Mouse (Mus musculus) neural tube, embryonic 14.5 days (tissue): ENCODE measurements around the gene Magi2. TPM values are rescaled to one million over a fixed set of nuclear protein-coding genes. Genes with fewer than 3 reads are reported as not detected.

Experiments used
- ATAC-seq: fragments of 200-750 bp; cut with Nextera tagmentation; 2 replicates; pipeline ENCODE4 v1.8.0; 2017; ENCODE audit warnings: low read depth, mild to moderate bottlenecking, moderate TSS enrichment, moderate library complexity
- H3K27ac ChIP-seq: fragments of 300-500 bp; sonication (generic); 2 replicates; pipeline ENCODE4 v1.5.1; 2014; ENCODE audit warnings: low read depth, mild to moderate bottlenecking, control low read depth, low read length, moderate library complexity, mixed read lengths
- H3K27me3 ChIP-seq: fragments of 300-500 bp; sonication (generic); 2 replicates; pipeline ENCODE4 v1.6.1; 2014; ENCODE audit warnings: low read length; ENCODE audit not compliant: control insufficient read depth, insufficient read depth
- H3K36me3 ChIP-seq: fragments of 300-500 bp; sonication (generic); 2 replicates; pipeline ENCODE4 v1.6.1; 2014; ENCODE audit warnings: low read length, mixed read lengths; ENCODE audit not compliant: control insufficient read depth, insufficient read depth
- H3K4me1 ChIP-seq: fragments of 300-500 bp; sonication (generic); 2 replicates; pipeline ENCODE4 v1.6.1; 2014; ENCODE audit warnings: low read length; ENCODE audit not compliant: control insufficient read depth, insufficient read depth
- H3K4me2 ChIP-seq: fragments of 300-500 bp; sonication (generic); 2 replicates; pipeline ENCODE4 v1.6.1; 2014; ENCODE audit warnings: mild to moderate bottlenecking, low read depth, low read length, control low read depth
- H3K4me3 ChIP-seq: fragments of 300-500 bp; sonication (generic); 2 replicates; pipeline ENCODE4 v1.5.1; 2014; ENCODE audit warnings: low read depth, low read length, control low read depth, mixed read lengths
- H3K9ac ChIP-seq: fragments of 300-500 bp; sonication (generic); replicated peaks from 2 replicates; pipeline ENCODE4 v1.6.1; 2014; ENCODE audit warnings: low read depth, mild to moderate bottlenecking, control low read depth, low read length, mixed read lengths
- H3K9me3 ChIP-seq: fragments of 300-500 bp; sonication (generic); 2 replicates; pipeline ENCODE4 v1.6.1; 2016; ENCODE audit warnings: low read length; ENCODE audit not compliant: control insufficient read depth
- WGBS: fragments of 180-500 bp; shearing (Covaris S2); extraction: QIAGEN DNeasy Blood & Tissue Kit; methylation state at CpG from one replicate; pipeline ENCODE4 v1.1.7; 2014; 5-methylcytosine and 5-hydroxymethylcytosine counted together
- polyA plus RNA-seq: library from polyadenylated mRNA; unstranded; fragments of >200 nt; fragmentation: Nextera tagmentation; extraction: Ambion mirVana; gene quantifications from 2 replicates; pipeline ENCODE4 v1.2.1, GENCODE M21; 2014

The Magi2 gene
- polyA plus RNA-seq, 1 experiment from 2014 or later, result 50.2 TPM

DNA sequence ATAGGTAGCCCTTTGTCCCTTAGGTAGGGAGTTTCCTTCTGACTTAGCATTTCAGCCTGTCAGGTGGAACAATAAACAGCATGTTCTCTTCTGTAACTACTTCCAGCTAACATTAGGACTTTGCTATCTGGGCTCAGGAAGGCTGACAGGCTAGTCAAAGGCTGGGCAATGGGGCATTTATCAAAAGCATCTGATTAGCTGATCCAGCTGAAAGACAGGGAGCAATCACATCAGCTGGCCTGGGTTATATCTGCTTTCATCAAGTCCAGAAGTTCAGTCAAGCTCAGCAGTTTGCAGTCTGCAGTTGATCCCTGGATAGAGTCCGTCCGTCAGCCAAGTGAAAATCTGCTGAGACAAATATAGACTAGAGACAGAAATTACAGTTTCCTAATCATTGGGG is 1094.1 kb downstream of the Magi2 start:
- ATAC-seq, result no peak
- 85% methylated on average over 2 of the region's 2 CpGs for WGBS
- H3K4me1 ChIP-seq, result no peaks in the 10 kb centered on the region

DNA sequence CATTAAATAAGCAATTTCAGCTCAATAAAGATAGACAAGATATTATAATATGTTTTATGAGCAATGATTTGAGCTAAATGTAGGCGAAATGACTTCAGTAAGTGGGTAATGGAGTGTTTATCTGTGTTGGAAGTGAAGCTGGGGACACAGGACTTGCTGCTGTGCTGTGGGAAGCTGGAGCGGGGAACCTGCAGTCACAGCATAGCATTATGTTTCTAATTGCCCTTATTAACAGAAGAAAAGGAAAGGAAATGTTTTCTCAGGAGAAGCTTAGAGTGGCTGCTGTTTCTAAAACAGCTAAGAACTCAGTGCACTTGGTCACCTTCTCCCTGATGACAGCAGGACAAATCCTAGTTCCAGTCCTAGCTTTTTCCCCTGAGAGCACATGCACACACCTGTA is 1098.5 kb downstream of the Magi2 start:
- H3K9ac ChIP-seq, result no peak overlapping the region
- no peaks in the 10 kb centered on the region for H3K9me3 ChIP-seq
- H3K27ac ChIP-seq, result no peak overlapping the region
- H3K4me2 ChIP-seq, result no peak overlapping the region
- no peak for ATAC-seq
- no peaks in the 10 kb centered on the region for H3K27me3 ChIP-seq
- no peaks in the 10 kb centered on the region for H3K36me3 ChIP-seq
- H3K4me1 ChIP-seq, result 0 out of 2 replicates have a peak, but pooled peaks cover 3% of the 10 kb centered on the region
- 44% methylated on average over 2 of the region's 2 CpGs for WGBS
- H3K4me3 ChIP-seq, result no peak overlapping the region

More for the DNA sequence above, 1094.1 kb downstream of the Magi2 start:
- no peaks in the 10 kb centered on the region for H3K36me3 ChIP-seq
- no peak overlapping the region for H3K9ac ChIP-seq
- H3K27ac ChIP-seq, result no peak overlapping the region
- H3K4me2 ChIP-seq, result no peak overlapping the region
- no peak overlapping the region for H3K4me3 ChIP-seq
- H3K9me3 ChIP-seq, result no peaks in the 10 kb centered on the region
- no peaks in the 10 kb centered on the region for H3K27me3 ChIP-seq

DNA sequence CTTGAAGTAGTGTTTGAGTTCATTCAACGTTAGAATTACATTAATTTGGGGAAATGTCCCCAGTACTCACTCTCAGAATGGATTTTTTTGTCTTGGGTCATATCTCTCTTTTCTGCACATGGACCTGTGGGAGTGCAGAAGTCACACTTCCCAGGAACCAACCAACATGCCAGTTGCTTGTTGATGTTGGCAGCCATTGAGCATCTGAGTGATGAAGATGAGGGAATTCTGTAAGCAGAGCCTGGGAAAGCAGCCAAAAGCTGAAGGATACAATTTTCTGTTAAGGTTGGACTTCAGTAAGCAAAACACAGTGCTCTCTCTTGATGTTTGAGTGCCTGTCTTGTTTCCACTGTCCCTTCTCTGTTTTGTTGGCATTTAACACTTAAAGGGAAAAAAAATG is 1102.1 kb downstream of the Magi2 start:
- Histone ChIP-seq H3K4me2 (no peak overlapping the region), H3K27me3 (no peaks in the 10 kb centered on the region), H3K4me3 (no peak overlapping the region), H3K36me3 (no peaks in the 10 kb centered on the region), H3K27ac (no peak overlapping the region), H3K9ac (no peak overlapping the region), H3K4me1 (0 out of 2 replicates have a peak, but pooled peaks cover 3% of the 10 kb centered on the region), H3K9me3 (no peaks in the 10 kb centered on the region)
- 65% methylated on average over 1 of the region's 1 CpGs for WGBS
- no peak for ATAC-seq

DNA sequence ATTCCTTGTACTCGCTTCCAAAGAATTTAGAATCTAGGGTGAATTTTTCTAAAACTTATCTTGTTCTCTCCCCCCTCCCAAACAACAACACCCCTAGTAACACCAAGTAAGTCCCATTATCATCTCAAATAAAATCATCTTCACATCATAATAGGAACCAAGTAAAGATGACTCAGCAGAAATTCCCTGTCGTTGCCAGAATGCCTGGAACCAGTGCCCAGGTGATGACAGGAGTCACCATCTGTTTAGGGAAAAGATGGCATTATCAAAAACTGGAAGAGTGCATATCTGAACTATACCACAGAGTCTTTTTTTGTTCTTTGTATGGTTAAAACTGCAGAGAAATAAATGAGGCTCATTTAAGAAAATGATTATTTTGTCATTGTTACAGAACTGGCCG is 1103.2 kb downstream of the Magi2 start:
- Histone ChIP-seq H3K27me3 (no peaks in the 10 kb centered on the region), H3K27ac (no peak overlapping the region), H3K9ac (no peak overlapping the region), H3K4me1 (0 out of 2 replicates have a peak, but pooled peaks cover 3% of the 10 kb centered on the region), H3K4me3 (no peak overlapping the region), H3K36me3 (no peaks in the 10 kb centered on the region), H3K4me2 (no peak overlapping the region), H3K9me3 (no peaks in the 10 kb centered on the region)
- 70% methylated on average over 3 of the region's 3 CpGs for WGBS
- no peak for ATAC-seq

DNA sequence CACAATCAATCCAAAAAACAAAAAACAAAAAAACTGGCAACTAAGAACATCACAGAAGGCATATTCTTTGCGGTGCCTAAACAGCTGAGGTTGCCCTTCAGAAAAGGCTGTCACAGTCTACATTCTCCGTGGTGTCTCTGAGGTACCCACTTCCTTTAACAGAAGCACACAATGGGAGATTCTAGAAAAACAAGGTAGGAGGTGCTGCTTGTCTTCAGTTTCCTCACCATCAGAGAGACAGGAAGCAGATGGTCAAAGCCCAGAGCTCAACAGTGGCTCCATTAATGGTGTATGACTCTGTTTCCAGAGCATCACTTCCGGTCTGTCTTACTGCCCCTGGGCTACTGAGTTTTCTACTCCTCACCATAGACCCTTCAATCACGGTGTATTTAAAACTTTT is 1105.7 kb downstream of the Magi2 start:
- H3K9me3 ChIP-seq, result no peaks in the 10 kb centered on the region
- 91% methylated on average over 4 of the region's 4 CpGs for WGBS
- no peak overlapping the region for H3K27ac ChIP-seq
- H3K27me3 ChIP-seq, result no peaks in the 10 kb centered on the region
- no peak overlapping the region for H3K4me3 ChIP-seq
- no peak overlapping the region for H3K4me2 ChIP-seq
- ATAC-seq, result no peak
- no peaks in the 10 kb centered on the region for H3K36me3 ChIP-seq
- H3K4me1 ChIP-seq, result 0 out of 2 replicates have a peak, but pooled peaks cover 3% of the 10 kb centered on the region
- no peak overlapping the region for H3K9ac ChIP-seq

DNA sequence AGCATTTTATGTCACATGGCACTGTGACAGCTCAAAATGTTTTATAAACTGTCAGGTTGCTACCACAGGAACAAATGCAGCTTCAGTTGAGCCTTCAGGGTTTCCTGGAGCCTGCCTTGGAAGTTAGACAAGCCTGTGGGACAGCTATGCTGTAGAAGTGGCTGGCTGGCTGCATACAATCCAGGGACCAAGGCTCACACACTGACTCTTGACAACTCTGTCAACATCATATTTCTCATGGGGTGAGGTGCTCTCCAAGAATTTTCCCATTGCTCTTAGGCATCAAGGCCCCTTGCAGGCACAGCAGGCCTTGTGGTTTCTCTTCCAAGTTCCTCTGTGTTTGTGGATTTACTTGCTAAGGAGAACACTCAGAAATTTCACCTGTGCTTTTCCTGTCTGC is 1107.7 kb downstream of the Magi2 start:
- Histone ChIP-seq H3K9me3 (no peaks in the 10 kb centered on the region), H3K4me3 (no peak overlapping the region), H3K36me3 (no peaks in the 10 kb centered on the region), H3K27me3 (no peaks in the 10 kb centered on the region), H3K27ac (no peak overlapping the region), H3K4me1 (no peaks in the 10 kb centered on the region), H3K4me2 (no peak overlapping the region), H3K9ac (no peak overlapping the region)
- no peak for ATAC-seq

DNA sequence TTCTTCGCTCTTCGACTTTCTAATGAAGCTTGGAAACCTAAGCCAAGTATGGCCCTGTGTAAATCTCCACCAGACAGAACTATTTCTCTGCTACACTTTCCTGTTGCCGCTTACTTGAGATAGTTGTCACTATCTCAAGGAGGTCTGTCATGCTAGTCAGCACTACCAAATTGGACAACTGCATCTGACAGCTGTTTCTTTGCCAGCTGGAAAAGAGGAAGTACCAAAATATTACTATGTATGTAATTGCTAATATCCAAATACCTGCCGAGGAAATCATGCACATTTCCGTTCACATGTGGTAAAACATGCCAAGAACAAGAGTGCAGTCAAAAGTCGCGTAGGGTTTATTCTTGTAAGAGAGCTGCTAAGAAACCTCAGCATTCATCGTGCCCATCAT is 1126.1 kb downstream of the Magi2 start:
- ATAC-seq, result no peak
- Histone ChIP-seq H3K4me2 (no peak overlapping the region), H3K27ac (no peak overlapping the region), H3K4me1 (no peaks in the 10 kb centered on the region), H3K4me3 (no peak overlapping the region), H3K27me3 (no peaks in the 10 kb centered on the region), H3K36me3 (no peaks in the 10 kb centered on the region), H3K9me3 (no peaks in the 10 kb centered on the region), H3K9ac (no peak overlapping the region)
- 94% methylated on average over 8 of the region's 8 CpGs for WGBS

DNA sequence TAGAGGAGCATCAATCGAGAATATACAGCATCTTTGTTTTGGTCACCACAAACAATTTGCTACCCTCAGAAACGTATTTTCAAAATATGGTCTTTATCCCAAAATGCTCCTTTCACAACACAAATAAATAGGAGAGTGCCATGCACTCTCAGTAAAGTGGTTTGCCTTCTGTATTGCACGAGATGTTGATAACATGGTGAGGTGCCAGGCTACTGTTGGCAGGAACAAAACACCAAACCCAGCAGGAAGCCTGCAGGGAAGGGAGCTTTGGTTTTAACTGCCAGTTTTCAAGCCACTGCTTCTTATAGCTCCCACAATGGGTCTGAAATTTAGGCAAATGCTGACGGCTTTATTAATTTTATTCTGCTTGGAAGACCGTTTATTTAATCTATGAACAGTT is 1131.6 kb downstream of the Magi2 start:
- ATAC-seq, result no peak
- Histone ChIP-seq H3K4me3 (no peak overlapping the region), H3K27me3 (no peaks in the 10 kb centered on the region), H3K36me3 (no peaks in the 10 kb centered on the region), H3K27ac (no peak overlapping the region; the same call in 1 of the 2 replicates), H3K9ac (no peak overlapping the region), H3K9me3 (no peaks in the 10 kb centered on the region), H3K4me2 (no peak overlapping the region), H3K4me1 (no peaks in the 10 kb centered on the region)
- 58% methylated on average over 5 of the region's 5 CpGs for WGBS

DNA sequence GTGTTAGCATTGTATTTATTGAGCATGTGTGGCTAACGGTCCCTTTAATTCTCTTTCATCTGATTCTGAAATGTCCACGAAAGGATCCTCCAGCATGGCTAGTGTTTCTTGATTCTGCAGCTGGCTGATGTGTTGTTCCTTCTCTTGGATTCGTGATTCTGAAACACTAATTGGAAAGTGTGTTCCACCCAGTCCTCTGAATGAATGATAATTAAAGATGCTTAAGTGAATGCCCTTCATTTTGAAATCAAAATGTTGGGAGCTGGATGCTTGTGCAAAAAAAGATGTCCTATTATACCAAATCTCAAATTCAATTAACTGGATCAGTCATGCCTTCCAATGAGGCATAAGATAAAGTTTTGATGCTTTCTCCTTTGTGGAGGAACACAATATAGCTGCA is 1132.2 kb downstream of the Magi2 start:
- Histone ChIP-seq H3K9me3 (no peaks in the 10 kb centered on the region), H3K4me3 (no peak overlapping the region), H3K9ac (no peak overlapping the region), H3K36me3 (no peaks in the 10 kb centered on the region), H3K27me3 (no peaks in the 10 kb centered on the region), H3K4me1 (no peaks in the 10 kb centered on the region), H3K4me2 (no peak overlapping the region), H3K27ac (no peak overlapping the region)
- 55% methylated on average over 3 of the region's 3 CpGs for WGBS
- no peak for ATAC-seq

DNA sequence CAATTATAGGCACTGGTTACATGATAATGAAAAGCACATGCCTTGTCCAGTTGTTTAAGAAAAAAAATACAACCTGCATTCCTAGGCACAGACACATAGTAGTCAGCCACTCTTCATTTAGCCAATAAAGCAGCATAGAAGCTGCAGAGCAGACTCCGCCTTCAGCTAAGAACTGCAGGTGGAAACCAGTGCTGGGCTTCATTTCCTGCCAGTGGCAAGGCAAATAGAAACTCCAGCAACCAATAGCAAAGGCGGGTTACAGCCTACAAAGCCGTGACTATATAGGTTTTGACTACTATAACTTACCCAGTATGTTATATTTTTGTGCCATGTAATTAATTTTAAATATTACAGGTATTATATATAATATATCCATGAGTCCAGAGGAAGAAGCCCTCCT is 1135.3 kb downstream of the Magi2 start:
- Histone ChIP-seq H3K4me2 (no peak overlapping the region), H3K4me1 (no peaks in the 10 kb centered on the region), H3K4me3 (no peak overlapping the region), H3K27ac (no peak overlapping the region), H3K27me3 (no peaks in the 10 kb centered on the region), H3K9me3 (no peaks in the 10 kb centered on the region), H3K9ac (no peak overlapping the region), H3K36me3 (no peaks in the 10 kb centered on the region)
- WGBS, result 92% methylated on average over 3 of the region's 3 CpGs
- ATAC-seq, result no peak
